9 mouse cellular contexts compared by ENCODE assay signal in the genomic region with DNA sequence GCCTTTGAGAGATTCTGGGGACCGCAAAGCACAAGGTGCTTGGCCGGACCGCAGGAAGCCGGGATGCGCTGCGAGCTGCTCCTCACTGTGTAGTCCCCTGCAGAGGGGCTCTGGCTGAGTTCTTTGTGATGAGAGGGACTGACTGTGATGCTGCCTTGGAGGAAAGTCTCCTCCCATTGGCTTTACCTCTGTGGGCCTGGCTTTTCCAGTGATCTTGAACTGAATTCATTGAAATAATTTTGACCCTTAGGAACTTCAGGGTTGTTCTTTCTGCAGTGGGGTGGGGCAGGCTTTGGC. TPM values are rescaled to one million over a fixed set of nuclear protein-coding genes. Genes with fewer than 3 reads are reported as not detected.
DNase-seq lines count a peak whose midpoint lies in the region; ATAC-seq lines count a peak whose summit lies in the region.
"Had no signal": no experiment of that assay in that cellular context is flagged by ENCODE, and none has a peak within 500 bp of the region (broad histone marks: within the 10 kb centered on the region; RNA-seq: fewer than 3 reads in every experiment).

No protein-coding gene starts in this region.

- no peaks in the 10 kb centered on the region for H3K9me3 ChIP-seq in heart, embryonic 12.5 days (replicated peaks)
- H3K9me3 ChIP-seq in neural tube, embryonic 11.5 days (ENCODE audit: control insufficient read depth, low read length), result no peaks in the 10 kb centered on the region
- H3K9me3 ChIP-seq in liver, embryonic 11.5 days (ENCODE audit: control insufficient read depth, low read length), result no peaks in the 10 kb centered on the region

- H3K4me2 ChIP-seq in heart, embryonic 12.5 days, result peak overlapping the region; percentile 86
- H3K4me2 ChIP-seq in neural tube, embryonic 11.5 days (ENCODE audit: low read depth), result peak overlapping the region; percentile 99; the same call in 1 of the 2 replicates
- peak overlapping the region; percentile 93 for H3K4me2 ChIP-seq in liver, embryonic 11.5 days

- H3K4me1 ChIP-seq in heart, embryonic 12.5 days (replicated peaks), result peaks cover 79% of the 10 kb centered on the region
- H3K4me1 ChIP-seq in neural tube, embryonic 11.5 days (ENCODE audit: control insufficient read depth, insufficient read depth, low read length), result peaks cover 6% of the 10 kb centered on the region
- H3K4me1 ChIP-seq in liver, embryonic 11.5 days (replicated peaks; ENCODE audit: control insufficient read depth, insufficient read depth, low read length), result peaks cover 5% of the 10 kb centered on the region

- H3K9ac ChIP-seq in heart, embryonic 12.5 days, result peak overlapping the region; percentile 86
- H3K9ac ChIP-seq in neural tube, embryonic 11.5 days (ENCODE audit: low read length), result no peak overlapping the region
- peak overlapping the region; percentile 6; the same call in 1 of the 2 replicates for H3K9ac ChIP-seq in liver, embryonic 11.5 days (ENCODE audit: low read depth, low read length)

- H3K4me3 ChIP-seq in heart, embryonic 12.5 days, result peak overlapping the region; percentile 85
- H3K4me3 ChIP-seq in neural tube, embryonic 11.5 days (ENCODE audit: low read depth, low read length), result no peak overlapping the region
- H3K4me3 ChIP-seq in liver, embryonic 11.5 days (ENCODE audit: low read depth, low read length), result peak overlapping the region; percentile 62

- WGBS in heart, embryonic 12.5 days, result 5% methylated on average over 6 of the region's 6 CpGs
- WGBS in neural tube, embryonic 11.5 days, result 18% methylated on average over 6 of the region's 6 CpGs
- WGBS in liver, embryonic 11.5 days, result 45% methylated on average over 6 of the region's 6 CpGs

- H3K27me3 ChIP-seq in heart, embryonic 12.5 days (replicated peaks), result no peaks in the 10 kb centered on the region
- peaks cover 18% of the 10 kb centered on the region for H3K27me3 ChIP-seq in neural tube, embryonic 11.5 days (ENCODE audit: control insufficient read depth, insufficient read depth, low read length)
- peaks cover 12% of the 10 kb centered on the region for H3K27me3 ChIP-seq in liver, embryonic 11.5 days (replicated peaks; ENCODE audit: control insufficient read depth, insufficient read depth, low read length)

- DNase-seq in heart, adult 9 months (ENCODE audit: low spot score in 2 of 2), result no peak
- DNase-seq in neural tube, embryonic 11.5 days (ENCODE audit: low spot score), result no peak
- no peak for DNase-seq in neural tube, embryonic 10.5 days (ENCODE audit: extremely low spot score, low spot score)
- DNase-seq in liver, embryonic 11.5 days (ENCODE audit: low spot score), result no peak
- no peak for DNase-seq in Muller cell, postnatal 12 days (ENCODE audit: inconsistent ontology term)
- DNase-seq in frontal cortex, postnatal 25 days (ENCODE audit: low spot score in 2 of 2), result no peak
- DNase-seq in layer of hippocampus, adult 18-20 months (ENCODE audit: low spot score in 2 of 2), result no peak

- H3K27ac ChIP-seq in heart, embryonic 12.5 days (ENCODE audit: poor library complexity, severe bottlenecking), result peak overlapping the region; percentile 83
- H3K27ac ChIP-seq in neural tube, embryonic 11.5 days (ENCODE audit: low read depth, low read length), result no peak overlapping the region
- no peak overlapping the region for H3K27ac ChIP-seq in liver, embryonic 11.5 days (ENCODE audit: low read depth, low read length)

- H3K36me3 ChIP-seq in heart, embryonic 12.5 days, result peaks cover 27% of the 10 kb centered on the region
- no peaks in the 10 kb centered on the region for H3K36me3 ChIP-seq in neural tube, embryonic 11.5 days (ENCODE audit: control insufficient read depth, insufficient read depth, low read length)
- no peaks in the 10 kb centered on the region for H3K36me3 ChIP-seq in liver, embryonic 11.5 days (ENCODE audit: control insufficient read depth, insufficient read depth, low read length)

- no peak for ATAC-seq in heart, embryonic 12.5 days (ENCODE audit: insufficient number of reproducible peaks, low FRiP score)
- no peak for ATAC-seq in neural tube, embryonic 11.5 days (ENCODE audit: insufficient read depth, low FRiP score, low TSS enrichment)
- no peak for ATAC-seq in liver, embryonic 11.5 days (replicated peaks; ENCODE audit: low FRiP score)

RNA-seq across cellular contexts. Expression of a gene that starts 1.6 kb away (rescaled TPM):
- 156 and 163 TPM in 2 replicates for polyA plus RNA-seq in heart, embryonic 12.5 days (2016; fragmentation: Nextera tagmentation; extraction: Ambion mirVana)
- 1.0 and 1.6 TPM in 2 replicates for polyA plus RNA-seq in neural tube, embryonic 11.5 days (2014; fragmentation: Nextera tagmentation; extraction: Ambion mirVana)
- polyA plus RNA-seq in liver, embryonic 11.5 days (2014; fragmentation: Nextera tagmentation; extraction: Ambion mirVana), result 7.2 and 9.3 TPM in 2 replicates
- 100 to 1,000 TPM; 611 to 639 TPM for total RNA-seq in layer of hippocampus, adult 18-20 months (2021)
- total RNA-seq: CH12.LX had no signal

Comparison
In these comparisons a context has a peak if more than half of its experiments do, and no peak if none do; other contexts are left out.
1. RNA of a gene that starts 1.6 kb away (polyA plus RNA-seq): 156 to 163 TPM in heart, embryonic 12.5 days; 7.2 to 9.3 TPM in liver, embryonic 11.5 days and 1.0 to 1.6 TPM in neural tube, embryonic 11.5 days; every median in the first group is over 10 times any median in the second.
2. Peak in every context shown above with its lines, with median percentiles within 50 percentile points of each other: H3K4me2 ChIP-seq.